Mouse (Mus musculus): ENCODE results near the gene Prr14. TPM values are rescaled to one million over a fixed set of nuclear protein-coding genes. Genes with fewer than 3 reads are reported as not detected.
"Not testable (repeated sequence)": the region's sequence is repeated elsewhere in the genome, so short reads cannot be mapped to it uniquely, and the experiment has no call there.

The Prr14 gene
- polyA plus RNA-seq, 1 experiment from 2014 or later = 36.1 TPM

GRCm38 (mm10) chr7:127443976-127444375 lies 15.4 kb upstream of the Prr14 start:
- Histone ChIP-seq H3K27ac (no peak overlapping the region), H3K4me3 (replicated peaks; ENCODE audit: low read length) (no peak overlapping the region), H3K4me2 (replicated peaks) (no peak overlapping the region), H3K4me1 (replicated peaks; ENCODE audit: control insufficient read depth, insufficient read depth, low read length) (peaks cover 8% of the 10 kb centered on the region), H3K27me3 (ENCODE audit: control insufficient read depth, insufficient read depth, low read length) (no peaks in the 10 kb centered on the region), H3K9me3 (ENCODE audit: control insufficient read depth, low read length) (no peaks in the 10 kb centered on the region), H3K9ac (no peak overlapping the region), H3K36me3 (replicated peaks; ENCODE audit: control insufficient read depth, insufficient read depth) (peaks cover 46% of the 10 kb centered on the region)
- ATAC-seq (ENCODE audit: low FRiP score) (no peak), DNase-seq (ENCODE audit: low spot score) (no peak)
- 91% methylated on average over 20 of the region's 20 CpGs for WGBS

DNA sequence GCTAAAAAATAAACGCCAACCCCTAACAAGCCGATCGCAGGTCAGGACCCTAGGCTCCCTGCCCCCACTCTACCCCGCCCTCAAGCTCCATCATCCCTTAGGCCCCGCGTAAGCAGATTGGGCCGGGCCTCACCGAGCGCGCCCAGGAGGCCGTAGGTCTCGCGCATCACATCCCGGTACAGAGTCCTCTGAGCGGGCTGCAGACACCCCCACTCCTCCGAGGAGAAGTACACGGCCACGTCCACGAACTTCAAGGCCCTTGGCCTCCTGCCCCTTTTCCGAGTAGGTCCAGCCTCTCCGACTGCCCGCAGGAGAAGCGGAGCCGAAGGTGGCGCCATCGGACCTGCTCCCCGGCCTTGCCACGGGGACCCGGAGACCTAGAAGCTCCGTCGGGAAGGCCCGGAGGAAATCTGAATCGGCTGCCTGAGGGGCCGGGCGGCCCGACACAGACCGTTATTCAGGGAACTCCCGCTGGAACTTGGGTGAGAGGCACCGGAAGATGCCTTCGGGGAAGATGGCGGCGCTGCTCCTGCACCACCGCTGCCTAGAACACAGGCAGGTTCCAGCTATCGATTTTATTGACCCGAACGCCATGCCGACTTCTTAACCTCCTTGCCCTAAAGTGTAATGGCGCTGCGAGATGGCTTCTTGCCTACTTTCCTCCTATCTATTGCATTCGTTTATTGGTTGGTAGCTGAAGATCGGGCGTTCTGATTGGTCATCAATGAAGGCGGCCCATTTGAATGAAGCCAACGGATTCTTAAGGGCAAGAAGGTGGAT lies 10.7 kb upstream of the Prr14 start, which contains the start of gene Zfp689:
TSS of gene Zfp689 (minus strand) at position 638 of the 780 bp plus-strand sequence.
- ATAC-seq (ENCODE audit: low FRiP score) (peak; percentile 91), DNase-seq (ENCODE audit: low spot score) (peak; percentile 97)
- peak within 1 kb of the TSS; percentile 92 for H3K9ac ChIP-seq
- WGBS = under 1% methylated on average over 54 of the region's 54 CpGs
- H3K4me1 ChIP-seq (replicated peaks; ENCODE audit: control insufficient read depth, insufficient read depth, low read length) = peaks cover 43% of the 10 kb centered on the region
- H3K4me3 ChIP-seq (replicated peaks; ENCODE audit: low read length) = peak within 1 kb of the TSS; percentile 81
- H3K27ac ChIP-seq = peak within 1 kb of the TSS; percentile 95
- H3K27me3 ChIP-seq (ENCODE audit: control insufficient read depth, insufficient read depth, low read length) = no peaks in the 10 kb centered on the region
- no peaks in the 10 kb centered on the region for H3K9me3 ChIP-seq (ENCODE audit: control insufficient read depth, low read length)
- peaks cover 30% of the 10 kb centered on the region for H3K36me3 ChIP-seq (replicated peaks; ENCODE audit: control insufficient read depth, insufficient read depth)
- H3K4me2 ChIP-seq (replicated peaks) = peak within 1 kb of the TSS; percentile 62

DNA sequence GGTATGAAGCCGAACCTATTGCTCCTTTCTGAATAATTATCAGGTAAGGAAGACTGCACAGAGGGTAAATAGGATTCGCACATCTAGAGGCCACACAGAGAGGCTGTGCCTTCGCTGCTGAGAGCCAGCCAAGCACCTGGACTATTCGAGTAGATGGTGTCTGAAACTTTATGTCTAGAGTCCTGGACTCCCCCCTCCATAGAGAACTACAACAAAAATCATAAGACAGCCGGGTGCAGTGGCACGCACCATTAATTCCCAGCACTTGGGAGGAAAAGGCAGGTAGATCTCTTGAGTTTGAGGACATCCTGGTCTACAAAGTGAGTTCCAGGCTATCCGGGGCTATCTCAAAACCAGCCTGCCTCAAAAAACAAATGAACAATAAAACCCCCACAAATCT lies 9.4 kb upstream of the Prr14 start:
- Histone ChIP-seq H3K9me3 (ENCODE audit: control insufficient read depth, low read length) (no peaks in the 10 kb centered on the region), H3K4me3 (replicated peaks; ENCODE audit: low read length) (peak overlapping the region; percentile 81), H3K4me1 (replicated peaks; ENCODE audit: control insufficient read depth, insufficient read depth, low read length) (peaks cover 43% of the 10 kb centered on the region), H3K27me3 (ENCODE audit: control insufficient read depth, insufficient read depth, low read length) (no peaks in the 10 kb centered on the region), H3K36me3 (replicated peaks; ENCODE audit: control insufficient read depth, insufficient read depth) (peaks cover 22% of the 10 kb centered on the region), H3K27ac (peak overlapping the region; percentile 95), H3K4me2 (replicated peaks) (peak overlapping the region; percentile 62), H3K9ac (peak overlapping the region; percentile 92)
- DNase-seq (ENCODE audit: low spot score) (no peak), ATAC-seq (ENCODE audit: low FRiP score) (no peak)
- WGBS = 82% methylated on average over 7 of the region's 7 CpGs

GRCm38 (mm10) chr7:127453056-127453455 lies 6.4 kb upstream of the Prr14 start:
- Histone ChIP-seq H3K4me1 (replicated peaks; ENCODE audit: control insufficient read depth, insufficient read depth, low read length) (peaks cover 37% of the 10 kb centered on the region), H3K4me3 (replicated peaks; ENCODE audit: low read length) (no peak overlapping the region), H3K4me2 (replicated peaks) (no peak overlapping the region), H3K27ac (no peak overlapping the region), H3K27me3 (ENCODE audit: control insufficient read depth, insufficient read depth, low read length) (no peaks in the 10 kb centered on the region), H3K36me3 (replicated peaks; ENCODE audit: control insufficient read depth, insufficient read depth) (peaks cover 21% of the 10 kb centered on the region), H3K9me3 (ENCODE audit: control insufficient read depth, low read length) (no peaks in the 10 kb centered on the region), H3K9ac (no peak overlapping the region)
- ATAC-seq (ENCODE audit: low FRiP score) = no peak
- WGBS = 99% methylated on average over 2 of the region's 2 CpGs
- no peak for DNase-seq (ENCODE audit: low spot score)

DNA sequence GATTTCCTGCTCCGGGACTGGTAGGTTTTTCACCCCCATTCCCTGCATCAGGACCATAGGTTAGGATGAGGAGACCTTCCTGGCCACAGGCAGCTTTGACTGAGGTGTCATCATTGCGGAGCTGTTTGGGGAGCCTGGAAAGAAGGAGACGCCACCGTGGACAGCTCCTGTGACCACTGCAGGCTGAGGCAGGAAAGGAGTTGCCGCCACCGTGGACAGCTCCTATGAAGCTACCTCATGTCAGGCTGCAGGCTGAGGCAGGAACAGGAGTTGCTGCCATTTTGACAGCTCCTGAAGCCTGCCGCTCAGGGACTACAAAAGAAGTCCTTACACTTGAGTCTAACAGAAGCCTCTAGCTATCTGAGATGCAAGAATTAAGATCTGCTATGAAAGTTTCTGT lies 4.5 kb upstream of the Prr14 start:
- no peak for ATAC-seq (ENCODE audit: low FRiP score)
- peaks cover 29% of the 10 kb centered on the region for H3K4me1 ChIP-seq (replicated peaks; ENCODE audit: control insufficient read depth, insufficient read depth, low read length)
- H3K4me3 ChIP-seq (replicated peaks; ENCODE audit: low read length) = no peak overlapping the region
- H3K27me3 ChIP-seq (ENCODE audit: control insufficient read depth, insufficient read depth, low read length) = no peaks in the 10 kb centered on the region
- WGBS = 94% methylated on average over 7 of the region's 7 CpGs
- no peaks in the 10 kb centered on the region for H3K9me3 ChIP-seq (ENCODE audit: control insufficient read depth, low read length)
- no peak overlapping the region for H3K9ac ChIP-seq
- H3K4me2 ChIP-seq (replicated peaks) = no peak overlapping the region
- H3K36me3 ChIP-seq (replicated peaks; ENCODE audit: control insufficient read depth, insufficient read depth) = peaks cover 27% of the 10 kb centered on the region
- no peak overlapping the region for H3K27ac ChIP-seq
- DNase-seq (ENCODE audit: low spot score) = no peak

DNA sequence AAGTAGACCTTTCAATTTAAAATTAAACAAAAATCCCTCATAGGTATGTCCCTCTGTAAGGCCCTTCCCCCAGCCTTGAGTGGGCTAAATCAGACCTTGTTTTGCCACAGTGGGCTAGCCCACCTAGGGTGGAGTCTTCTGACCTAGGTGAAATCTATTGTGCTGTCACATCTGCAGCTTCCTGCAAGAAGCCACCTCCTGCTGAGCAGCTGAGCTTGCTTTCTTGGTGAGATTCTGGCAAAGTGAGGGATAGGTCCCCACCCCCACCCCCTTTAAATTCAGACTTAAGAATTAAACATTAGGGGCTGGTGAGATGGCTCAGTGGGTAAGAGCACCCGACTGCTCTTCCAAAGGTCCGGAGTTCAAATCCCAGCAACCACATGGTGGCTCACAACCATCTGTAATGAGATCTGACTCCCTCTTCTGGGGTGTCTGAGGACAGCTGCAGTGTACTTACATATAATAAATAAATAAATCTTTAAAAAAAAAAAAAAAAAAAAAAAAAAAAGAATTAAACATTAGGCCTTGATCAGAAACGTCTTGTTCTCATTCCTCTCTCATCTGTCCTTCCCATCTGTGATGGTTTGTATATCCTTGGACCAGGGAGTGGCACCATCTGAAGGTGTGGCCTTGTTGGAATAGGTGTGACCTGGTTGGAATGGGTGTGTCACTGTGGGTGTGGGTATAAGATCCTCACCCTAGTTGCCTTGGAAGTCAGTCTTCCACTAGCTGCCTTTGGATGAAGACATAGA lies 864 bp upstream of the Prr14 start:
- ATAC-seq (ENCODE audit: low FRiP score); DNase-seq (ENCODE audit: low spot score); H3K4me1 ChIP-seq (replicated peaks; ENCODE audit: control insufficient read depth, insufficient read depth, low read length); H3K27ac ChIP-seq; H3K9me3 ChIP-seq (ENCODE audit: control insufficient read depth, low read length); H3K4me3 ChIP-seq (replicated peaks; ENCODE audit: low read length); H3K4me2 ChIP-seq (replicated peaks); H3K27me3 ChIP-seq (ENCODE audit: control insufficient read depth, insufficient read depth, low read length); H3K9ac ChIP-seq: not testable (repeated sequence)
- peaks cover 49% of the 10 kb centered on the region for H3K36me3 ChIP-seq (replicated peaks; ENCODE audit: control insufficient read depth, insufficient read depth)
- 86% methylated on average over 3 of the region's 3 CpGs for WGBS

GRCm38 (mm10) chr7:127465191-127465590 lies 5.8 kb downstream of the Prr14 start:
- H3K4me3 ChIP-seq (replicated peaks; ENCODE audit: low read length) = no peak overlapping the region
- no peak overlapping the region for H3K4me2 ChIP-seq (replicated peaks)
- no peaks in the 10 kb centered on the region for H3K27me3 ChIP-seq (ENCODE audit: control insufficient read depth, insufficient read depth, low read length)
- 97% methylated on average over 3 of the region's 3 CpGs for WGBS
- H3K36me3 ChIP-seq (replicated peaks; ENCODE audit: control insufficient read depth, insufficient read depth) = peaks cover 48% of the 10 kb centered on the region
- no peak for ATAC-seq (ENCODE audit: low FRiP score)
- DNase-seq (ENCODE audit: low spot score) = no peak
- H3K27ac ChIP-seq = no peak overlapping the region
- no peak overlapping the region for H3K9ac ChIP-seq
- no peaks in the 10 kb centered on the region for H3K9me3 ChIP-seq (ENCODE audit: control insufficient read depth, low read length)
- peaks cover 4% of the 10 kb centered on the region for H3K4me1 ChIP-seq (replicated peaks; ENCODE audit: control insufficient read depth, insufficient read depth, low read length)

DNA sequence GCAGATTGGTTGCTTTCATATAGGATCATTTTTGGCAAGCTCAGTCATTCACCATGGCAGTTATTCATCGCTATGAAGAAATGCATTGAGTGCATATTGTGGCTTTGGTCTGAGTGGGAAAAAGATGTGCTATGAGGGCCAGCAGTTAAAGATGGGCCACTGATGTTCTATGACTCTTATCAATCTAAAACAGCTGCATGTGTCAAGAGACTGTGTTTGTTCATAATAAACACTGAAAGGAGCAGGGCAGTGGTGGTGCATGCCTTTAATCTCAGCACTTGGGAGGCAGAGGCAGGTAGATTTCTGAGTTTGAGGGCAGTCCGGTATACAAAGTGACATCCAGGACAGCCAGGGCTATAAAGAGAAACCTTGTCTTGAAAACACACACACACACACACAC lies 6.3 kb downstream of the Prr14 start:
- ATAC-seq (ENCODE audit: low FRiP score) = not testable (repeated sequence)

GRCm38 (mm10) chr7:127466606-127467005 lies 7.2 kb downstream of the Prr14 start:
- H3K9ac ChIP-seq = no peak overlapping the region
- no peaks in the 10 kb centered on the region for H3K27me3 ChIP-seq (ENCODE audit: control insufficient read depth, insufficient read depth, low read length)
- H3K4me3 ChIP-seq (replicated peaks; ENCODE audit: low read length) = no peak overlapping the region
- H3K9me3 ChIP-seq (ENCODE audit: control insufficient read depth, low read length) = no peaks in the 10 kb centered on the region
- H3K4me2 ChIP-seq (replicated peaks) = no peak overlapping the region
- DNase-seq (ENCODE audit: low spot score) (no peak), ATAC-seq (ENCODE audit: low FRiP score) (no peak)
- H3K27ac ChIP-seq = no peak overlapping the region
- peaks cover 4% of the 10 kb centered on the region for H3K4me1 ChIP-seq (replicated peaks; ENCODE audit: control insufficient read depth, insufficient read depth, low read length)
- H3K36me3 ChIP-seq (replicated peaks; ENCODE audit: control insufficient read depth, insufficient read depth) = peaks cover 34% of the 10 kb centered on the region
- 96% methylated on average over 4 of the region's 4 CpGs for WGBS

More for the DNA sequence above, 6.3 kb downstream of the Prr14 start:
- WGBS = 95% methylated on average over 2 of the region's 2 CpGs
- not testable (repeated sequence) for H3K4me3 ChIP-seq (replicated peaks; ENCODE audit: low read length); H3K27me3 ChIP-seq (ENCODE audit: control insufficient read depth, insufficient read depth, low read length); DNase-seq (ENCODE audit: low spot score); H3K9me3 ChIP-seq (ENCODE audit: control insufficient read depth, low read length); H3K9ac ChIP-seq; H3K27ac ChIP-seq; H3K4me1 ChIP-seq (replicated peaks; ENCODE audit: control insufficient read depth, insufficient read depth, low read length); H3K4me2 ChIP-seq (replicated peaks)
- H3K36me3 ChIP-seq (replicated peaks; ENCODE audit: control insufficient read depth, insufficient read depth) = peaks cover 43% of the 10 kb centered on the region

Measured in hindbrain, embryonic 14.5 days (tissue).